Mouse (Mus musculus) gastrocnemius, postnatal 10 days (tissue): ENCODE measurements at regions not wholly inside any gene's neighbourhood (a gene's known extent, or its start where the extent isn't known, plus 50 kb on each side); places are given as distances from the start of the nearest gene placed in this dataset.
"Not testable (repeated sequence)": the region's sequence is repeated elsewhere in the genome, so short reads cannot be mapped to it uniquely, and the experiment has no call there.

ENCODE experiments used
- DNase-seq: peaks from one replicate; pipeline ENCODE4 v3.0.0; 2021; ENCODE audit warnings: mixed read lengths

DNA sequence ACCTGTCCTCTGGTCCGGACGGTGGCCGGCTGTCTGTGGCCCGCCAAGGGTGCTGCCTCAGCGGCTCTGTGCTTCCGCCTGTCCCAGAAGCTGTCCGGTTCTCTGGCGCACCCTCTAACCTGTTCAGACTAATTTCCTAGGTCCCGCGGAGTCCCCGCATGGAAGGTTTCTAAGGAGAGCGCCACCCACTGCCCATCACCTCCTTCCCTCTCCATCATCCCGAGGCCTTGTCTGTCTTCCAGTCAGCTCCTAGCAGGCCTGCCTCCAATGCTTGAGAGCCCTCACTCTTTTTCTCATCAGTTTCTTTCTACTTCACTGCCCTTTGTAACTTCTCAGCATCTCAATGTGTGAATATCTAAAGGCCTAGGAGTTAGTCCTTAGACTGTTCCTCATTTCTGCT lies 86.4 kb upstream of the Zfp746 start:
- not testable (repeated sequence) for DNase-seq

DNA sequence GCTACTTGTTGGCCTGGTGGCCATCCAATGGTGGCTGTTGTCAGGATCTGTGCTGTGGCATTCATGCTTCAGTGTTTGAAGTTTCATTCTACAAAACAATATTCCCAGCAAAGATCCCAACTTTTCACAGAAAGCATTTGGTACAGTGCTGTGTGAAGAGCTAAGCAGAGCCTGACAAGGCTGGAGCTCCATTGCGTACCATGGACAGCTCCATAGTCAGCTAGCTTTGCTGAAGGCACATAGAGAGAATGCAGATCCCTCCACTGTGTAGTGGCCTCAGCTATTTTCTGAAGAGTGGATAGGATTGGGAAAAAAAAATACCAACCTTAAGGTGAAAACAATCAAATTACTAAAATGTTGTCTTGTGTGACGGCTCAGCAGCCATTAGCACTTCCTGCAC lies 50.5 kb upstream of the Zfp746 start:
- DNase-seq, result peak; percentile 10
